Mouse (Mus musculus) embryonic fibroblast, embryonic 13.5 days (primary cell): ENCODE results near the gene Bbs9.

Experiments used
- CTCF ChIP-seq: IDR thresholded peaks from 2 replicates; pipeline ENCODE4 v1.5.1; 2011; ENCODE audit warnings: mild to moderate bottlenecking, control low read depth, low read length, moderate library complexity, borderline replicate concordance; ENCODE audit not compliant: insufficient read depth
- POLR2A ChIP-seq: IDR thresholded peaks from 2 replicates; pipeline ENCODE4 v1.6.1; 2011; ENCODE audit warnings: low read depth, mild to moderate bottlenecking, control low read depth, low read length, moderate library complexity

DNA sequence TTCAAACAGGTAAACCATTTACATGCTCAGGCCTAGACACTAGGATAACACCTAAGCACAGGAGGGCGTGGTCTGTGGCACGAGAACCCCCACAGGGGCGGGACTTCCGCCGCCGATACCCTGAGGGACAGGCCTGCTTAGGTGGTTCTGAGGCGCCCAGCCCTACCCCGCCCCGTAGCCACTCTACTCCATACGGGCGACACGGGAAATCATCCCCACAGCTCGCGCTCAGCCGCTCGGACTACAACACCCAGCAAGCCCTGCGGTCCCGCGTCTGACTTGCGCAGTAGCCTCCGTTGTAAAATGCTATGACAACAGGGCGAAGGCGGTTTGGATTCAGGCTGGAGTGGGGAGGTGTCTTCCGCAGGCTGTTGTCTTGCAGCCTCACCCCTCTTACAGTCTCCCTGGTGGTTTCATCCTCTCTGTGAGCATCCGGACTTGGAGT lies at the start of gene Bbs9:
- TF ChIP-seq CTCF (no peak), POLR2A (peak; percentile 35)
